Mouse (Mus musculus) kidney, embryonic 15.5 days (tissue): ENCODE data around the gene Ubqln4. TPM values are rescaled to one million over a fixed set of nuclear protein-coding genes. Genes with fewer than 3 reads are reported as not detected.

Experiments used
- ATAC-seq: fragments of 200-750 bp; cut with Nextera tagmentation; replicated peaks from 2 replicates; pipeline ENCODE4 v1.8.0; 2017; ENCODE audit warnings: moderate TSS enrichment; ENCODE audit not compliant: low FRiP score
- H3K27ac ChIP-seq: fragments of 300-500 bp; sonication (generic); 2 replicates; pipeline ENCODE4 v1.5.1; 2015; ENCODE audit warnings: mild to moderate bottlenecking, inconsistent platforms
- H3K27me3 ChIP-seq: fragments of 300-500 bp; sonication (generic); 2 replicates; pipeline ENCODE4 v1.6.1; 2015; ENCODE audit warnings: inconsistent platforms
- H3K36me3 ChIP-seq: fragments of 300-500 bp; sonication (generic); 2 replicates; pipeline ENCODE4 v1.6.1; 2015; ENCODE audit warnings: inconsistent platforms
- H3K4me1 ChIP-seq: fragments of 300-500 bp; sonication (generic); 2 replicates; pipeline ENCODE4 v1.6.1; 2015; ENCODE audit warnings: inconsistent platforms
- H3K4me2 ChIP-seq: fragments of 300-500 bp; sonication (generic); 2 replicates; pipeline ENCODE4 v1.6.1; 2015; ENCODE audit warnings: moderate library complexity, mild to moderate bottlenecking, inconsistent platforms
- H3K4me3 ChIP-seq: fragments of 300-500 bp; sonication (generic); replicated peaks from 2 replicates; pipeline ENCODE4 v1.5.1; 2015; ENCODE audit warnings: mild to moderate bottlenecking, inconsistent platforms
- H3K9ac ChIP-seq: fragments of 300-500 bp; sonication (generic); 2 replicates; pipeline ENCODE4 v1.6.1; 2015; ENCODE audit warnings: mild to moderate bottlenecking, inconsistent platforms
- H3K9me3 ChIP-seq: fragments of 300-500 bp; sonication (generic); replicated peaks from 2 replicates; pipeline ENCODE4 v1.6.1; 2016; ENCODE audit warnings: inconsistent platforms
- WGBS: fragments of 180-500 bp; shearing (Covaris S2); methylation state at CpG from one replicate; pipeline ENCODE4 v1.1.7; 2015; ENCODE audit warnings: mixed read lengths; 5-methylcytosine and 5-hydroxymethylcytosine counted together
- polyA plus RNA-seq: library from polyadenylated mRNA; unstranded; fragments of >200 nt; fragmentation: Nextera tagmentation; extraction: Ambion mirVana; gene quantifications from 2 replicates; pipeline ENCODE4 v1.2.1, GENCODE M21; 2015

Ubqln4 gene
- polyA plus RNA-seq, 1 experiment from 2014 or later: 57.9 TPM

GRCm38 (mm10) chr3:88513546-88514115, 39.9 kb upstream of the Ubqln4 start:
- H3K4me1 ChIP-seq: peaks cover 55% of the 10 kb centered on the region
- no peaks in the 10 kb centered on the region for H3K36me3 ChIP-seq
- H3K9ac ChIP-seq: no peak overlapping the region
- no peak overlapping the region for H3K4me3 ChIP-seq
- H3K27ac ChIP-seq: 0 out of 2 replicates have a peak overlapping the region, but pooled peaks have one; percentile 19
- no peaks in the 10 kb centered on the region for H3K9me3 ChIP-seq
- no peak for ATAC-seq
- WGBS: 70% methylated on average over 7 of the region's 7 CpGs
- no peak overlapping the region for H3K4me2 ChIP-seq
- no peaks in the 10 kb centered on the region for H3K27me3 ChIP-seq

- 76% methylated on average over 10 of the region's 10 CpGs for WGBS
- Histone ChIP-seq H3K4me2 (no peak overlapping the region), H3K4me3 (no peak overlapping the region), H3K36me3 (no peaks in the 10 kb centered on the region), H3K9ac (no peak overlapping the region), H3K9me3 (no peaks in the 10 kb centered on the region), H3K27me3 (no peaks in the 10 kb centered on the region), H3K27ac (no peak overlapping the region), H3K4me1 (peaks cover 51% of the 10 kb centered on the region)
- no peak for ATAC-seq
These were observed 39.1 kb upstream of the Ubqln4 start for GRCm38 (mm10) chr3:88514231-88515094.

GRCm38 (mm10) chr3:88515095-88515386, 38.5 kb upstream of the Ubqln4 start:
- no peaks in the 10 kb centered on the region for H3K36me3 ChIP-seq
- no peak overlapping the region for H3K9ac ChIP-seq
- no peaks in the 10 kb centered on the region for H3K27me3 ChIP-seq
- no peak for ATAC-seq
- no peak overlapping the region for H3K4me3 ChIP-seq
- no peak overlapping the region for H3K4me2 ChIP-seq
- H3K27ac ChIP-seq: no peak overlapping the region
- H3K4me1 ChIP-seq: peaks cover 45% of the 10 kb centered on the region
- WGBS: 100% methylated on average over 2 of the region's 2 CpGs
- H3K9me3 ChIP-seq: no peaks in the 10 kb centered on the region

- Histone ChIP-seq H3K36me3 (no peaks in the 10 kb centered on the region), H3K4me2 (no peak overlapping the region), H3K9ac (no peak overlapping the region), H3K27me3 (no peaks in the 10 kb centered on the region), H3K4me3 (no peak overlapping the region), H3K9me3 (no peaks in the 10 kb centered on the region), H3K4me1 (peaks cover 31% of the 10 kb centered on the region), H3K27ac (no peak overlapping the region)
- ATAC-seq: no peak
- WGBS: 78% methylated on average over 2 of the region's 2 CpGs
These were observed 37.2 kb upstream of the Ubqln4 start for GRCm38 (mm10) chr3:88516407-88516806.

- Histone ChIP-seq H3K4me1 (peaks cover 12% of the 10 kb centered on the region), H3K27me3 (no peaks in the 10 kb centered on the region), H3K9ac (no peak overlapping the region), H3K4me3 (no peak overlapping the region), H3K9me3 (no peaks in the 10 kb centered on the region), H3K36me3 (no peaks in the 10 kb centered on the region), H3K27ac (no peak overlapping the region), H3K4me2 (no peak overlapping the region)
- 67% methylated on average over 4 of the region's 4 CpGs for WGBS
- ATAC-seq: no peak
These were observed 35.1 kb upstream of the Ubqln4 start for GRCm38 (mm10) chr3:88518411-88518810.

GRCm38 (mm10) chr3:88520078-88520477, 33.5 kb upstream of the Ubqln4 start:
- WGBS: 87% methylated on average over 2 of the region's 2 CpGs
- H3K27ac ChIP-seq: no peak overlapping the region

GRCm38 (mm10) chr3:88521156-88521555, 32.4 kb upstream of the Ubqln4 start:
- 91% methylated on average over 6 of the region's 6 CpGs for WGBS
- H3K4me1 ChIP-seq: peaks cover 9% of the 10 kb centered on the region
- no peak overlapping the region for H3K27ac ChIP-seq
- no peak overlapping the region for H3K4me2 ChIP-seq
- no peaks in the 10 kb centered on the region for H3K27me3 ChIP-seq
- H3K9me3 ChIP-seq: no peaks in the 10 kb centered on the region
- H3K9ac ChIP-seq: no peak overlapping the region
- no peak overlapping the region for H3K4me3 ChIP-seq
- peaks cover 11% of the 10 kb centered on the region for H3K36me3 ChIP-seq
- ATAC-seq: no peak

More at GRCm38 (mm10) chr3:88520078-88520477, 33.5 kb upstream of the Ubqln4 start:
- H3K36me3 ChIP-seq: peaks cover 8% of the 10 kb centered on the region
- no peak overlapping the region for H3K4me2 ChIP-seq
- no peaks in the 10 kb centered on the region for H3K4me1 ChIP-seq
- no peak overlapping the region for H3K9ac ChIP-seq
- H3K27me3 ChIP-seq: no peaks in the 10 kb centered on the region
- no peak overlapping the region for H3K4me3 ChIP-seq
- no peak for ATAC-seq
- no peaks in the 10 kb centered on the region for H3K9me3 ChIP-seq

- peaks cover 16% of the 10 kb centered on the region for H3K4me1 ChIP-seq
- no peak overlapping the region for H3K4me2 ChIP-seq
- WGBS: 34% methylated on average over 9 of the region's 9 CpGs
- no peak overlapping the region for H3K4me3 ChIP-seq
- H3K9ac ChIP-seq: no peak overlapping the region
- H3K27ac ChIP-seq: no peak overlapping the region
- peaks cover 11% of the 10 kb centered on the region for H3K36me3 ChIP-seq
- no peaks in the 10 kb centered on the region for H3K9me3 ChIP-seq
- ATAC-seq: no peak; the same call in 1 of the 2 replicates
- H3K27me3 ChIP-seq: no peaks in the 10 kb centered on the region
These were observed 31.7 kb upstream of the Ubqln4 start for GRCm38 (mm10) chr3:88521803-88522331.

- WGBS: 76% methylated on average over 8 of the region's 8 CpGs
- H3K4me2 ChIP-seq: no peak overlapping the region
- ATAC-seq: no peak
These were observed 30.5 kb upstream of the Ubqln4 start for GRCm38 (mm10) chr3:88523027-88523426.

GRCm38 (mm10) chr3:88525021-88525420, 28.5 kb upstream of the Ubqln4 start:
- H3K27ac ChIP-seq: no peak overlapping the region
- no peak overlapping the region for H3K4me2 ChIP-seq

More at GRCm38 (mm10) chr3:88523027-88523426, 30.5 kb upstream of the Ubqln4 start:
- Histone ChIP-seq H3K9me3 (no peaks in the 10 kb centered on the region), H3K9ac (no peak overlapping the region), H3K27me3 (no peaks in the 10 kb centered on the region), H3K4me3 (no peak overlapping the region), H3K36me3 (peaks cover 11% of the 10 kb centered on the region), H3K27ac (no peak overlapping the region), H3K4me1 (peaks cover 26% of the 10 kb centered on the region)

GRCm38 (mm10) chr3:88526157-88527131, 27.1 kb upstream of the Ubqln4 start:
- ATAC-seq: peak; percentile 72
- H3K9me3 ChIP-seq: no peaks in the 10 kb centered on the region
- peak overlapping the region; percentile 33; the same call in 1 of the 2 replicates for H3K4me2 ChIP-seq
- peak overlapping the region; percentile 28; the same call in 1 of the 2 replicates for H3K27ac ChIP-seq
- peaks cover 11% of the 10 kb centered on the region for H3K36me3 ChIP-seq
- H3K4me1 ChIP-seq: peaks cover 53% of the 10 kb centered on the region
- no peak overlapping the region for H3K4me3 ChIP-seq
- no peaks in the 10 kb centered on the region for H3K27me3 ChIP-seq
- 31% methylated on average over 17 of the region's 17 CpGs for WGBS
- no peak overlapping the region for H3K9ac ChIP-seq

More at GRCm38 (mm10) chr3:88525021-88525420, 28.5 kb upstream of the Ubqln4 start:
- Histone ChIP-seq H3K9ac (no peak overlapping the region), H3K27me3 (no peaks in the 10 kb centered on the region), H3K36me3 (peaks cover 11% of the 10 kb centered on the region), H3K9me3 (no peaks in the 10 kb centered on the region), H3K4me3 (no peak overlapping the region), H3K4me1 (peaks cover 46% of the 10 kb centered on the region)
- 85% methylated on average over 5 of the region's 5 CpGs for WGBS
- no peak for ATAC-seq
